Mouse (Mus musculus) cerebellum, postnatal 14 days (tissue): ENCODE measurements at regions not wholly inside any gene's neighbourhood (a gene's known extent, or its start where the extent isn't known, plus 50 kb on each side); places are given as distances from the start of the nearest gene placed in this dataset.

Source experiments
- DNase-seq, 2 experiments: peaks; one replicate each; pipeline ENCODE4 v3.0.0; 2021; ENCODE audit warnings: mixed read lengths in 2 of 2

DNA sequence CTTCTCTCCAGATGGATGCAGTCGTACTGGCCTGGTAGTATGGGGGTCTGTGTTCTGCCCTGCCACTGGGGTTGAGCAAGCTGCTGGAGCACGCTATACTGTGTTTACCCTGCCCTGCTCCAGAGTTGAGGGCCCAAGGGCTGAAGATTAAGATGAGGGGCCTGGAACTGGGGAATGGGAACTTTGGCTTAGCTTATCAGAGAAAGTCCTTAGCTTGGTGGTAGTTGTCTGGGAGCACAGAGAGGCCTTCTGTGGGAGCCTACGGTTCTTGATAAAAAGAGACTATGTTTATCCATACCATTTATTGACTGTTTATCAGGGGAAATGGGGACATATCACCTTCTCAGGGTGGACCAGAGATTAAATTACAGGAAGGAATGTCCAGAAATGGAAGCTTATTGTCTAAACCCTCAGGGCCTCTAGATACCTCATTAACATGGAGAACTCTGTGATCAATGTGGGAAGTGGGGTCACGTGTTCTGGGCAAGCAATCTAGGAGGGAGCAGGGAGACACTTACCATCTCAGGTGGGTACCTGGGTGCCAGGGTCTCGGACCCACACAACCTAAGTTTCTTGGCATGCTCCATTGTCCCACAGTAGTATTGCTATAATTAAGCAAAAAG lies 58.7 kb downstream of the Mycn start:
- no peak for DNase-seq

DNA sequence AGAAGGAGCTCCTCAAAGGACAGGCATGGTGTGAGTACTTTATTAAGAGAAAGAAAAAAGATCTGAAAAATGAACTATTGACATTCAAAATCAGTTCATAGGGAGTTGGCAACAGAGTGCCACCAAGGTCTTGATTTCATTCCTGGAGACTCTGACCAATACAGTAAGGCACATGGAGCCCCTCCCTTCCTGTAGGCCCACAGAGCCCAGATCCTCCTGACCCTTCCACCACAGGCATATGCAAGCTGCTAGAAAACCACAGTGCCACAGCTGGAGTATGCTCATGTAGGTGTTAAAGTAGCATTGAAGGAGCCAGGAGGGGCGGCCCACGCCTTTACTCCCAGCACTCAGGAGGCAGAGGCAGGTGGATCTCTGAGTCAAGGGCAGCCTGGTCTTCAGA lies 63.7 kb downstream of the Mycn start:
- DNase-seq: peak; percentile 19 to 30

GRCm38 (mm10) chr12:12877539-12877938 lies 64.2 kb downstream of the Mycn start:
- peak; percentile 77 to 78 for DNase-seq

GRCm38 (mm10) chr12:12875976-12876745 lies 65.6 kb downstream of the Mycn start:
- DNase-seq: no peak

GRCm38 (mm10) chr12:12873551-12873950 lies 68.2 kb downstream of the Mycn start:
- peak; percentile 46 to 66 for DNase-seq

DNA sequence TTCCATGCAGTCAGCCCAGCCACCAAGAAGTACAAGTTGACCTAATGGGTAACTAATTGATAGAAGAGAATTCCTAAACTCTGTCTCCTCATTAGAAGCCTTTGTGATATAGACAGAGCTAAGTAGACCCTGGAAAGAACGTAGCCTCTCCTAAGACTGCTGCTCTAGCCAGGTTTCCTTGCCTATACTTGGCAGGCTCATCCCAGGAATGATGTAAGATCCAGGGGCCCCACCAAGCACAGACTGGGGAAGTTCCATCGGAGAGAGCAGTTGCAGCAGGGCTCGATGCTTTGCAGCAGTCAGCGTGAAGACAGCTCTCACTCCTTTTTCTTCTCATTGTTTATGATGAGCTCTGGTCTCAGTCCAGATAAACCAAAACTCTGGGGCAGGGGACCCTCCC lies 68.7 kb downstream of the Mycn start:
- DNase-seq: no peak

DNA sequence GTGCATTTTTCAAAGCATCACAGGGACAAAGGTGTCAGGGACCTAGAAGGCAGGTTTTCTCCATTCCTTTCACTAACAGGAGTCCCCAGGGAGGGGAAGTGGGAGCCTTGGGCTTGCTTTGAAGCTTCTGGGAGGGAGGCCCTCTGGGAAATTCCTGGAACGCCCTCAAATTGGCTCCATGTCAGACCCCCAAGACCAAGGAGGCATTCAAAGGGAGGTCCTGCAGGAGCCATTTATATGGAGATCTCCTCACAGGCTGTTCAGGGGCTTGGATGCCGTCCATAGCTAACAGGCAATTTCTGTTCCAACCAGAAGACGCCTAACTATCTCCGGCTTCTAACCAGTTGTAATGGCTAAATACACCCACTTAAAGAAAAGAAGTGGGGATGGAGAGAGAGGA lies 70.4 kb downstream of the Mycn start:
- peak; percentile 34 to 41 for DNase-seq

DNA sequence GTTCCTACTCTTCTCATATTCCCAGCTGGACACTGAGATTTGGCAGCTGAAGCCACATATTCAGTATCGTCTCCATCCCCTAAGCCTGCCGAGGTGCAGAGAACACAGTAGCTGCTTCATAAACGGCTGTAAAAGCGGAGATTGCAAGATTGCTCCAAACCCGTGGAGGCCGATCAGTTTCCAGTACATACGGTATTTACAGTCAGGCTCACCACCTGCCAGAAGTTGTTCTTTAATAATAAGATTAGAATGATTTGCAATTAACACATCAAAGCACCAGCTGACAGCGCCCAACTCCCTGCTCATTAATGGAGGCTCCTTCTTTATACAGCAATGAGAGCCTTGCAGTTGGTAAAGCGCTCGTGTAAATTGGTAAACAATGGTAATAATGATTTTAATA lies 75.1 kb downstream of the Mycn start:
- no peak for DNase-seq

GRCm38 (mm10) chr12:12850681-12851080 lies 91.0 kb downstream of the Mycn start:
- DNase-seq: no peak

DNA sequence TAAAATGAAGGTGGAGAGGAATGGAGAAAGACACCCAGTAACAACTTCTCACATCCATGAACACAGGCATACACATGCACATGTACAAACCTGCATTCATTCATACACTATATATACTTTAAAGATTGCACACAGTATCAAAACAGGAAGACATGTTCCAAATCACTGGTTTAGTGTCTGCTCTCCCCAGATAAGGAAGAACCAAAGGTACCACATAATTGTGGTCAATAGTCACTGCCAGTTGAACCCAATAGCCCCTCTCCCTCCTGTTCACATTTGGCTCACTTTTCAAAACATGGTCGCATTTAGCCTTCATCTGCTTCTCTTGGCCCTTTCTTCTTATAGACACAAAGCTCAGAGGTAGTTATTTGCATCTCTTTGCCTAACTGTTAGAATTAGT lies 95.0 kb downstream of the Mycn start:
- DNase-seq: no peak

DNA sequence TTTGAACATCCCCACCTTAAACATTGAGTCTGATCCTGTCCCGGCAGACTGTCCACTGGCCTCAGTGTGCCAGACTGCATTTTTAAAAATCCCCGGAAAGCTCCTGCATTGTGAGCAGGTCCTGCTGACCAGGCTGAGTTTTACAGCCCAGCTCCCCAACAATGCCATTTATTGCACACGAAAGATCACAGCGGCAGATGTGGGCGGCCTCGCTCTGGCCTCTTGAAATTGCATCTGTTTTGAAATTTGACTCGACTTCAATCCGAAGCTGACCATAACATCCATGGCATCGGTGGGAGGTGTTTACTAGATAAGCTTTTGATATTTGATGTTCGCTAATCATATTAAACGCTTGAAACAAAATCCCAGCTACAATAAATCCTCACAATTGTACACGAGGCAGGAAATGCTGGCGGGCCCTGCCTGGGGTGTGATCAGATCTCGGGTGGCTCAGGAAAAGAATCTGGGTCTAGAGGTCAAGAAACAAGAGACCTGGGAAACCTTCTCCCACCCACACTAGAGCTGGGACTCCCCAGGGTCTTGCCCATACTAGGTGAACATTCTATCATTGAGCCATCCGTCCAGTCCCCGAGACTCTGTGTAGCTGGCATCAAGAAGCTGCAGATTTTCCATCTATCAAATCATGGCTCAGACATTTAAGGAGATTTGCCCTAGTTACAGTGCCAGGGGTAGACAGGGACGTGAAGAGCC lies 99.3 kb downstream of the Mycn start:
- no peak for DNase-seq

DNA sequence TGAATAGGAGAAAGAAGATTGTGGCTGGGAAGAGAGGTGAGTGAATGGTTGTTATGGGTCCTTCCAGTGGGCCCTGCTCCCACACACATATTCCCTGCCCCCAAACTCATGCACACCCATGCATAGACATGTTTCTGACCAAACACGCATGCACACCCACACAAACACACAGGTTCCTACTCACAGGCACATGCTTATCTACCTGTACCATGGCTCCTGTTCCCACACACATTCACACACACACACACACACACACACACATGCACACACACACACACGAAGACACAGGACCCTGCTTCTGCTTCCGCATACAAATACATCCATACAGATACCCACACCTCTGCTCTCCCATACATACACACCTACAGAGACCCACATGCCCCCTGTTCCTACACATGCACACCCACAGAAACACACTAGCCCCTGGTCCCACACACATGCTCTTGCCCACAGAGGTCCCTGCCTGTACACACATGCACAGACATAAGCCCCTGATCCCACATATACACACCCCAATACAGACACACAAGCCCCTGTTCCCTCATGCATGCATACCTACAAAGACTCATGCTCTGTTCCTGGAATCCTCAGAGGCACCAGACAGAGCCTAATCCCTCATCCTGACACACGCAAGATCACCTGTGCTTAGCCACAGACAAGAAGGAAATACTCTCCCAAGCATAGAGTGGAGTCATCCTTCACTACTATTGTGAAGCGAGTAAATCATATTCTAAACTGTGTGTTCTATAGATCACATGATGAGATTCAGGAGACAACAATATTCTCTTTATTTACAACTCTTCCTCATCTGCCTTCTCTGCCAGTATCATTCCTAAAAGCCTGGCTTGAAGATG lies 100.1 kb downstream of the Mycn start:
- DNase-seq: no peak

DNA sequence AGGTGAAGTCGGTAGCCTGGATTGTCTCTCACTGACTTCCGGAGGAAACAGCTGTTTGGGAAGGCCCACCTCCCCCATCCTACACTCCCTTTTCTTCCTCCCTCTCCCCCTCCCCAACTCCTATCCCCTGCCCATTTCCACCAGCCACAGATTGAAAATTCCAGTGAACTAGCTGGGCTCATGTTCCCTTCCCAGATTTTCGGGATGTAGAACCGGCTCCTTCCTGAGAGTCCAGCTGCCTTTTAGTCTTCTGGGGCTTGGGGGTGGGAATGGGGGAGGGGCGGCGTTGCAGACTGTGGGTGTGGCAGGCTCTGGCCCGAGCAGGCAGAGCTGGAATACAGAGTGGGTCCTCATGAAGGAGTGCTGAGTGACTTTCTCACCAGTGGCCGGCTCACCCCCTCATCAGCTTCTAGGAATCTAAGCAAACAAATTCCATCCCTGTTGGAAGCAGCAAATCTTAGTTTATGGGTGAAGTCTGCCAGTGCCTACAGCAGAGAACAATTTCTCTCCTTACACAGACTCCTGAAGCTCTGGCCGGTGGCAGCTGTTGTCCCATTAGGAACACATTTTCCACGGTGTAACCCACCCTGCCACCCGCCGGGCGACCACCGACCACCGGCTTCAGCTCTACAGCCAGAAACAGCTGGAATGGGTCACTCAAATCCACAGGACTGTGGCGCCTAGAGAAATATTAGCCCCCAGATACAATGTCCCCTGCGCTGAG lies 100.9 kb downstream of the Mycn start:
- DNase-seq: no peak

DNA sequence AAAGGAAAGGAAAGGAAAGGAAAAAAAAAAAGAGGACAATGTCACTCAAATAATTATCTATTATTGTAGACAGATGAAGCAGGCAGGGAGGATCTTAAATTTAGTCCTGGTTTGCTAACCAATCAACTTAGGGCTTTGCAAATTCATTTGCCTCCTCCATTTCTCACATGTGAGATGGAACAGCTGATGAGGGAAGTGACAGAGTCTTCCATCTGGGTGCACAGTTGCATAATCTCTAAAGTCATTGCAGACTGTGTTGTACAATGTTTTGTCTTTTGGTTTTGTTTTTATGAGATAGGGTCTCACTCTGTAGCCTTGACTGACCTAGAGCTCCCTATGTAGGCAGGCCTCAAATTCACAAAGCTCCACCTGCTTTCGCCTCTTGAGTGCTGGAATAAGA lies 103.9 kb downstream of the Mycn start:
- DNase-seq: no peak

GRCm38 (mm10) chr12:12827821-12828641 lies 113.7 kb downstream of the Mycn start:
- DNase-seq: peak in 1 of 2 experiments; percentile 15

GRCm38 (mm10) chr12:12827379-12827778 lies 114.3 kb downstream of the Mycn start:
- DNase-seq: peak in 1 of 2 experiments; percentile 14

DNA sequence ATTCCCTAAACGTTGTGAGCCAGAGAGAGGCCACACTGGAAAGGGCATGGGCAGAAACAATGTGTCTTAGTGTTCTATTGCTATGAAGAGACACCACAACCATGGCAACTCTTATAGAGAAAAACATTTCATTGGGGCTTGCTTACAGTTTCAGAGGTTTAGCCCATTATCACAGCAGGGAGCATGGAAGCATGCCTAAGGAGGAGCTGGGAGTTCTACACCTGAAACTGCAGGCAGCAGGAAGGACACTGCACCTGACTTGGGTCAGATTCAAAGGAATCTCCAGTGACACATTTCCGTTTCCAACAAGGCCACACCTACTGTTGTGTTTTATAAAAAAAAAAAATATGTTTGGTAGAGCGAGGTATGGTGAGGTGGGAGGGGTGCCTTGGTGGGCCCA lies 115.3 kb downstream of the Mycn start:
- no peak for DNase-seq

- peak; percentile 69 to 76 for DNase-seq
These were observed 115.9 kb downstream of the Mycn start for GRCm38 (mm10) chr12:12825842-12826241.

DNA sequence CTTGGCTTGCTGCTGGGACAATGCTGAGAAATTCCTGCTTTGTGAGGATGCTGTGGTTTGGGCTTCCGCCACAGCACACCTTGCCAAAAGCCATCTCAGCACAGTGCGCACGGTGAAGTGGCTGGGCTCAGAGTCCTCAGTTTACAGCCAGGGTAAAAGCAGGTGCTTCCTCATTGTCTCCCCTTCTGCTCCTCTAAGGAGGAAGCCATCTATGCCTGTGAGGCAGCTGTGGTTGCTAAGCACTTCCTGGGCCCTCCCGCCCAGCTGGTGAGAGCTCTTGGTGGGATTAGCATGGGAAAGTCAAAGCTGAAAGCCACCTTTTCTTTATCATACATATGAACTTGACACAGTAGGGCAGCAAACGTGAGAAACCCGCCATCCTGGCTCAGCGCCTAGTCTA lies 120.2 kb downstream of the Mycn start:
- DNase-seq: no peak

DNA sequence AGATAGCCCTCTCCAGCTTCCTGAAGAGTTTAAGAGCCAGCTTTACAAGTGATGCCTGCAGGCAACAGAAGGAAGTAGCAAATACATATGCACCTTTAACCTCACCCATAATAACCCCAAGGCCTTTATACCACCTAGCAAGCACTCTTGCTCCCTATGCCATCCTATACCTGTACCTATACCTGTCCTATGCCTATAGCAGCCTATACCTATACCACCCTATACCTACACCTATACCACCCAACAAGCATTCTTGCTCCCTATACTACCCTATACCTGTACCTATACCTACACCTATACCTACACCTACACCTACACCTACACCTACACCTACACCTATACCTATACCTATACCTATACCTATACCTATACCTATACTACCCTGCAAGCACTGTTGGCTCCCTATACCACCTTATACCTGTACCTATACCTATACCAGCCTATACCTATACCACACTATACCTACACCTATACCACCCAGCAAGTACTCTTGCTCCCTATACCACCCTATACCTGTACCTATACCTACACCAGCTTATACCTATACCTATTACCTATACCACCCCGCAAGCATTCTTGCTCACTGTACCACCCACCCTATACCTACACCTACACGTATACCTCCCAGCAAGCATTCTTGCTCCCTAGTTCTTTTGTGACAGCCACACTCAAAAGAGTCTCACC lies 120.9 kb downstream of the Mycn start:
- DNase-seq: no peak

DNA sequence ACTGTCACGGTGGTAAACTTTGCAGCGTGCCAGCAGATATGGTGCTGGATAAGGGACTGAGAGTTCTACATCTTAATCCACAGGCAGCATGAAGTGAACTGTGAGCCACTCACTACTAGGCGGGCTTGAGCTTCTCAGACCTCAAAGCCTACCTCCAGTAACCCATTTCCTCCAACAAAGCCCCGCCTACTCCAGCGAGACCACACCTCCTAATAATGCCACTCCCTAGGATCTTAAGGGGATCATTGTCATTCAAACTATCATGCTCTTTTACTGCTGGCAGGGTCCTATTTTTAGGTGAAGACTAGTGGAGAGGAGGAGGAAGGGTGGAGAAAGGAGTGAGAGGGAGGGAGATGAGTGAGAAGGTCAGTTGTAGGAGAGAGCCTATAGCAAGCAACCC lies 122.0 kb downstream of the Mycn start:
- DNase-seq: no peak
